Mouse (Mus musculus): ENCODE measurements at regions not wholly inside any gene's neighbourhood (a gene's known extent, or its start where the extent isn't known, plus 50 kb on each side); places are given as distances from the start of the nearest gene placed in this dataset.

DNA sequence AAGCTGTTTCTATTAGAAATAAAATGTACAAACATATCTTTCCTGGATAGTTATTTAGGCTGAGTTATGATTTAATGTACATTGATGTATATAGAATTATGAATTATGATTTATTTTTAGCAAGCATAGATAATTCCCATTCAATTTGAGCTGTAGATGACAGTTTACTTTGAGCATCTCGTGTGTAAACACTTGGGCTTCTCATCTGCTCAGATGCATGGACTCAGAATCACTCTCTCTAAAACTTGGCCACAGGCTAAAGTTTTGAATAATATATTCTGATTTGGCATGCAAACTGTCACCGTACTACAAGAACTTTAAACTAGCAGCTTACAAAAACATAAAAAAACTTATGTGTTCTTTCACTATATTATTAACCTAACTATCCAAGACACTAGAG, 72.2 kb upstream of the Trim52 start:
- no peak overlapping the region for H3K4me3 ChIP-seq (ENCODE audit: insufficient read depth, low read depth, low read length)
- TF ChIP-seq POLR2A (IDR thresholded peaks at IDR 0.05; ENCODE audit: extremely low read depth, insufficient read depth, low read length) = no peak
- TF ChIP-seq CTCF (IDR thresholded peaks at IDR 0.05; ENCODE audit: low read depth, low read length) = no peak
- peaks cover 2% of the 10 kb centered on the region; the same call in 1 of the 2 replicates for H3K4me1 ChIP-seq (ENCODE audit: control insufficient read depth, insufficient read depth, low read length)
- 70% methylated on average over 2 of the region's 2 CpGs for WGBS
- no peak overlapping the region for H3K9ac ChIP-seq (ENCODE audit: low read depth, low read length)
- H3K36me3 ChIP-seq (ENCODE audit: control insufficient read depth, insufficient read depth, low read length) = no peaks in the 10 kb centered on the region
- H3K79me2 ChIP-seq (ENCODE audit: control insufficient read depth, insufficient read depth, low read length) = no peaks in the 10 kb centered on the region
- no peak for DNase-seq (ENCODE audit: extremely low read depth, low read depth, low spot score)
- H3K27me3 ChIP-seq (ENCODE audit: control insufficient read depth, insufficient read depth, low read length) = no peaks in the 10 kb centered on the region
- no peak overlapping the region for H3K27ac ChIP-seq (replicated peaks; ENCODE audit: insufficient read depth, low read depth, low read length)

DNA sequence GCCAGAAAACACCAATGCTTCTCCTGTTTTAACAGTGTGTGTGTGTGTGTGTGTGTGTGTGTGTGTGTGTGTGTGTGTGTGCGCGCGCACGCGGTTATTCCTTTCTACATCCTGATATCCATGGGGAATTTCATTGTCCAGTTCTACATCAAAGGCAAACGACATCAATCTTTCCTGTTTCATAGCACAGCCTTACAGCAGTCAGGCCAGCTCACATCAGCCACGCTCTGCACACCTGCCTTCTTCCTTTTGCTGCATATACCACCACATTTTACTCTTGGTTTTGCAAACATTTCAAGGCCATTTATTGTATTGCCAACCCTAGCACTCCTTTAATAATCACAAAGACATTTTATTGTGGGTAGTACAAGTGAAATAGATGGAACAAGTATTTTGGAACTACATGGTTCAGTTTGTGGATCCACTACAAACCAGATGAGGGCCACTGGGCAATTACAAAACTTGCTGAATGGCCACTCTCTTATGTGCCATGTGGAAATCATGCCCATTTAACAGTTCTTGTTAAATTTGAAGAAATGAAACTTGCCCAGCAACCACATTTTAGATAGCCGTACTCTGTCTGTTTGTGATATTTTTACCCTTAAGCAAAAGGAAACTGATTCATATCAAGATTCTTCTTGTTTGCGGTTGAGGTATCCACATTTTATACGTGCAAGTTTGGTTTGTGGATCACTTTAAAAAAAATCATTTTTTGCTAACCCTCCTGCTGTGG, 70.9 kb upstream of the Trim52 start:
- no peaks in the 10 kb centered on the region for H3K4me1 ChIP-seq (ENCODE audit: control insufficient read depth, insufficient read depth, low read length)
- H3K36me3 ChIP-seq (ENCODE audit: control insufficient read depth, insufficient read depth, low read length) = no peaks in the 10 kb centered on the region
- no peaks in the 10 kb centered on the region for H3K79me2 ChIP-seq (ENCODE audit: control insufficient read depth, insufficient read depth, low read length)
- H3K27me3 ChIP-seq (ENCODE audit: control insufficient read depth, insufficient read depth, low read length) = no peaks in the 10 kb centered on the region
- H3K4me3 ChIP-seq (ENCODE audit: insufficient read depth, low read depth, low read length) = no peak overlapping the region
- no peak for TF ChIP-seq POLR2A (IDR thresholded peaks at IDR 0.05; ENCODE audit: extremely low read depth, insufficient read depth, low read length)
- TF ChIP-seq CTCF (IDR thresholded peaks at IDR 0.05; ENCODE audit: low read depth, low read length) = no peak
- H3K9ac ChIP-seq (ENCODE audit: low read depth, low read length) = no peak overlapping the region
- no peak for DNase-seq (ENCODE audit: extremely low read depth, low read depth, low spot score)
- no peak overlapping the region for H3K27ac ChIP-seq (replicated peaks; ENCODE audit: insufficient read depth, low read depth, low read length)
- WGBS = 89% methylated on average over 10 of the region's 10 CpGs

DNA sequence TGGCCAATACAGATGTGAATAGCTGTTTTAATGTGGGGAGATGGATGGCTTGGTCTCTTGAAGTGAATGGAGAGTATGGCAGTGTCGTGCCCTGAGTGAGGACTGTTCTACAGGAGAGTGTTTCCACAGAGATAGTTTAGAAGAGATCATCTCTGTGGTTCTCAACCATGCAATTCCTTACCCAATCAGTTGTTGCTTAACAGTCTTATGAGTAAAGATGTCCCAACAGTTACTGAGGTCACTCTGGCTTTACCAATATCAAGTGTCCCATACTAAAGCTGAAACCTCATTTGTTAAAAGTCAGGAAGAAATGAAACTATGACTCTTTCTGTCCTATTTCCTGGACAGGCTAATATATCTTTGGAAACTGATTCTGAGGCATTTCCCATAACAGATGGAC, 61.7 kb upstream of the Trim52 start:
- Histone ChIP-seq H3K27ac (replicated peaks; ENCODE audit: insufficient read depth, low read depth, low read length) (no peak overlapping the region), H3K9ac (ENCODE audit: low read depth, low read length) (no peak overlapping the region), H3K79me2 (ENCODE audit: control insufficient read depth, insufficient read depth, low read length) (no peaks in the 10 kb centered on the region), H3K27me3 (ENCODE audit: control insufficient read depth, insufficient read depth, low read length) (no peaks in the 10 kb centered on the region), H3K4me1 (ENCODE audit: control insufficient read depth, insufficient read depth, low read length) (no peaks in the 10 kb centered on the region), H3K4me3 (ENCODE audit: insufficient read depth, low read depth, low read length) (no peak overlapping the region), H3K36me3 (ENCODE audit: control insufficient read depth, insufficient read depth, low read length) (no peaks in the 10 kb centered on the region)
- no peak for DNase-seq (ENCODE audit: extremely low read depth, low read depth, low spot score)
- TF ChIP-seq CTCF (IDR thresholded peaks at IDR 0.05; ENCODE audit: low read depth, low read length) (no peak), POLR2A (IDR thresholded peaks at IDR 0.05; ENCODE audit: extremely low read depth, insufficient read depth, low read length) (no peak)
- 89% methylated on average over 1 of the region's 1 CpGs for WGBS

DNA sequence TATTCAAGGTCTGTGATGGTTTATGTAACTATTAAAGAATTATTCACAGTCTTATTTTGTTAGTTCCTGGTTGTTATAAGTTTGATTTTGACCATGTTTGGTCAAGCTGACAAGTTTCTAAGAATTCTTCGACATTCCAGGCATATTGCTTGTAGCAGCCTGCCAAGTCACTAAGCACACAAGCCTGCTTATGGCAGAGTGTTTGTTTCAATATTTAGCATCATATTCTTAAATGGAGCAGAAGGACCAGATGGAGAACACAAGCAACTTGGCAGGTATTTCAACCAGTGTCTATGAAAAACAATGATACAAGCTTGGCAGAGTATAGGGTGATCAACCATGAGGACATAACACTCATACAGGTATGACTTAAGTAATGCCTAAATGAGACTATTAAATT, 55.8 kb upstream of the Trim52 start:
- Histone ChIP-seq H3K36me3 (ENCODE audit: control insufficient read depth, insufficient read depth, low read length) (no peaks in the 10 kb centered on the region), H3K4me1 (ENCODE audit: control insufficient read depth, insufficient read depth, low read length) (no peaks in the 10 kb centered on the region), H3K27ac (replicated peaks; ENCODE audit: insufficient read depth, low read depth, low read length) (no peak overlapping the region), H3K27me3 (ENCODE audit: control insufficient read depth, insufficient read depth, low read length) (no peaks in the 10 kb centered on the region), H3K4me3 (ENCODE audit: insufficient read depth, low read depth, low read length) (no peak overlapping the region), H3K79me2 (ENCODE audit: control insufficient read depth, insufficient read depth, low read length) (no peaks in the 10 kb centered on the region), H3K9ac (ENCODE audit: low read depth, low read length) (no peak overlapping the region)
- 61% methylated on average over 1 of the region's 1 CpGs for WGBS
- DNase-seq (ENCODE audit: extremely low read depth, low read depth, low spot score) = no peak
- TF ChIP-seq POLR2A (IDR thresholded peaks at IDR 0.05; ENCODE audit: extremely low read depth, insufficient read depth, low read length) (no peak), CTCF (IDR thresholded peaks at IDR 0.05; ENCODE audit: low read depth, low read length) (no peak)

DNA sequence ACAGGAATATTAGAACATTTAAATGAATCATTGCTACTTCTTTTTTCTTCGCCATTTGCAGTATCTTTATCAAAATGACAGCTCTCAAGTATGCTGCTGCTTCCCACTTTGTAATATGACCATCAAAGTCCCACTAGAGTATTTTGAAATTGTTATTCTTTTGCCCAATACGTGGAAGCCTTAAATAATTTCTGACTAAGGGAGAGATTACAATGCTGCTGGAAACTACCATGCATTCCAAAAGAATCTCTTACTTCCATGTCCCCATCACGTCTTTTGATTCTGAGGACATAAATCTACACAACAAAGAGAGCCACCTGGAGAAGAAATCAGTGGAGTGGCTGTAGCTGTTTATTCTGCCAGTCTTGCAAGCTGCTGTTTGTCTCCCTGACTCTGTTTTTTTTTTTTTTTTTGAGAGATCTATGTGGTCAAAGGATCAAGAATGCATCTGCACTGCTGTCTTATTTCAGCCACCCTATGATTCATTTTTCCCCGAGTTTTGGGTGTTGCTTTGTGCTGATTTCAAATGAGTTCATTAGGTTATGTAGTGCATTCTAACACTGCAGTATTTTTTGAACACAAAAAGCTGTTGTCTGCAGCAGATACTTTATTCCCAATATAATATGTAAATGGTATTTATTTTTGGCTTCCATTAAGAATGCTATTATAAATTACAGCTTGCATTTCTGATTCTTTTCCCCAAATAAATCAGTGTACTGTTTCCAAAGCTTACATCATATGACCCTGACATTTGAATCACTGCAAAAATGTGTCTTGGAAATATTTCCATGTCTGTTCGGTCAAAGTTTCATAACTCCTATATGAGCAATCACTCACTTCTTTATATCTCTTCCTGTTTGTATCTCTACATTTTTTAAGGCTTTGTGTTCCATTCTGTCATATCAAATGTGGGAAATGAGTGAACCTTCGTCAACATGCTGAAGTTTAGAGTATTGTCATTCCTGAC, 53.1 kb upstream of the Trim52 start:
- Histone ChIP-seq H3K27ac (replicated peaks; ENCODE audit: insufficient read depth, low read depth, low read length) (no peak overlapping the region), H3K36me3 (ENCODE audit: control insufficient read depth, insufficient read depth, low read length) (no peaks in the 10 kb centered on the region), H3K27me3 (ENCODE audit: control insufficient read depth, insufficient read depth, low read length) (no peaks in the 10 kb centered on the region), H3K79me2 (ENCODE audit: control insufficient read depth, insufficient read depth, low read length) (no peaks in the 10 kb centered on the region), H3K4me3 (ENCODE audit: insufficient read depth, low read depth, low read length) (no peak overlapping the region), H3K4me1 (ENCODE audit: control insufficient read depth, insufficient read depth, low read length) (no peaks in the 10 kb centered on the region), H3K9ac (ENCODE audit: low read depth, low read length) (no peak overlapping the region)
- TF ChIP-seq CTCF (IDR thresholded peaks at IDR 0.05; ENCODE audit: low read depth, low read length) (no peak), POLR2A (IDR thresholded peaks at IDR 0.05; ENCODE audit: extremely low read depth, insufficient read depth, low read length) (no peak)
- 48% methylated on average over 6 of the region's 6 CpGs for WGBS
- no peak for DNase-seq (ENCODE audit: extremely low read depth, low read depth, low spot score)
